Mouse (Mus musculus) gonadal fat pad, adult 2 months (tissue): Measurements from ENCODE around the gene Dnajc9. TPM values are rescaled to one million over a fixed set of nuclear protein-coding genes. Genes with fewer than 3 reads are reported as not detected.

Experiments used
- DNase-seq: peaks from one replicate; pipeline ENCODE4 v3.0.0-alpha.2; 2012; ENCODE audit warnings: low read depth
- polyA plus RNA-seq: library from polyadenylated mRNA; depleted of rRNA; stranded (reverse); fragments of >200 nt; gene quantifications from 2 replicates; pipeline ENCODE4 v1.2.3, GENCODE M21; 2012; rRNA removed

Dnajc9 gene
- polyA plus RNA-seq, 1 experiment: 8.0 TPM

DNA sequence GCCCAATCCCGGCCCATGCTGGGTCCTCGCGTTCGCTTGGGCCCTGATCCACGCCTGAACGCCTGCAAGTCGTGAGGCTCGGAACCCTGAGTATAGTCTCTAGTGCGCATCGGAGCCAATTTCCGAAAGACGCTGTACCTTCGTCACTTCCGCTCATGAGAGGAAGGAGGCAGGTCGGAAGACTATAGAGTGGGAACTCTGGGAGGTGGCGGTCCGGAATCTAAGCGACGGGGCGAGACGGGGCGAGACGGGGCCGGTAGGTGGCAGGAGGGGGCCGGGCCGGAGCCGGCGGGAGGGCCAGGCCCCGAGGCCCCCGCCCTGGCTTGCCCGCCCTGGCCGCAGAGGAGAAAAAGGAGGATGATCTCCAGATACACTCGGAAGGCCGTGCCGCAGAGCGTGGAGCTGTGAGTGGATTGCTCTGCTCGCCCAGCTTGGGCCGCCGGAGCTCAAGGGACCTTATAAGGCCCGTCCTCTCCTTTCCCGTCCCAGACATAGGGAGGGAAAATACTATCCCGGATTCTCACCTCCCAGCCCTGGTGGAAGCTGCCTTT is 40.6 kb downstream of the Dnajc9 start, which contains the start of the genes Ecd and Fam149b:
Ecd (minus strand) TSS at position 131 of the 551 bp plus-strand sequence.
Fam149b (plus strand) TSS at position 172 of the 551 bp plus-strand sequence.
- DNase-seq: peak; percentile 80

DNA sequence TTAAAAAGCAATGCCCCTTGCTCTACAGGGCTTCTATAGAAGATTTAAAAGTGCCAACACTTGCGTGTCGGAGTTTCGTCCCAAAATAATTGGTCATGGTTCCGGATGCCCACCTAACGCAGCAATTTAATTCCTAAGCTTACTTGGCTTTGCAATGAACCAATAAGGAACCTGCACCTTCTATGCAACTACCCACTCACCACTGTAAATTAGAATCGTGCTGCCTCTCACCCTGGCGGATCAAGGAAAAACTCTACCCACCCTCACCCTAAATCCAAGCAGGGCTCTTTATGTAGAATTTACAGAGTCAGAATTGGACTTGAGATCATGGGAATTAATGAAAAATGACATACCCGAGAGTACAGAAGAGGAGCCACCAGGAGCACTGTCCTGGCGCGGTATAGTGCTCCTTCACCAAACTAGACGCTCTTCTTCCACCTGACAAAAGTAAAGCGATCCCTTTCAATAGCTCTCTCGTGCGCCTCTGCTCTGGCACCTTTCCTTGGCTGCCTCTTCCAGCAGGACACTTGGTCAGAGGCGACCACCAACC is 41.2 kb downstream of the Dnajc9 start:
- peak; percentile 52 for DNase-seq

DNA sequence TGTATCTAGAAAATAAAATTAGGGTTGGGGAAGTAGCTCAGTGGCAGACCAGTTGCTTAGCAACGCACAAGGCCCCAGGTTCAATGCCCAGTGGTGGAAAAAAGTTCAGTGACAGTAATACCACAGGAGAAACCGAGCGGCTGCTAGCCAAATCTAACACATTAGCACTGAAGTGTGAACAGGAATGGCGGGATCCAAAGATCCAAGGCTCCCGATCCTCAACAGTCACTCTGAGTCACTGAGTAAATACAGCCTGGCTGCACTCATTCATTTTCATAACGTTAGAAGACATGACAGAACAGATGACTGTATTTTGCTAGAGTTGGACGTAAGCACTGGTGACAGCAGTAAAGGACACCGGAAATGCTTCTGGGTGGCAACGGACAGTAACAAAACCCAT is 42.8 kb downstream of the Dnajc9 start:
- no peak for DNase-seq

DNA sequence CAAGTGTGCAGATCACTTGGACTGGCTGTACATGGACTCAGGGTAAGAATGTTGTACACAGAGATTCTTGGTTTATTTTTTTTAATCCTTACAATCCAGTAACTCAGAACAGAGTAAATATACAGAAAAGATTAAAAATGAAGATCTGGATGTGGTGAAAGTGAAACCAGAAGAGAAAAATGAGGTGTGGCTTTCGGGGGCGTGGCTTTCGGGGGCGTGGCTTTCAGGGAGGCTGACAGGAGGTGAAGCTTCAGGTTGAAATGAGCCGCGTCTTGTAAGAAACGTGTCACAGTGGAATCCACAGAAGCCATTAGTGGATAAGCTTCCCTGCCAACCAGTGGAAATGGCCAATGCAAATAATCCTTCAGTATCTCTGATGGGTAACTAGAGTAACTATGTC is 47.8 kb downstream of the Dnajc9 start:
- DNase-seq: no peak

DNA sequence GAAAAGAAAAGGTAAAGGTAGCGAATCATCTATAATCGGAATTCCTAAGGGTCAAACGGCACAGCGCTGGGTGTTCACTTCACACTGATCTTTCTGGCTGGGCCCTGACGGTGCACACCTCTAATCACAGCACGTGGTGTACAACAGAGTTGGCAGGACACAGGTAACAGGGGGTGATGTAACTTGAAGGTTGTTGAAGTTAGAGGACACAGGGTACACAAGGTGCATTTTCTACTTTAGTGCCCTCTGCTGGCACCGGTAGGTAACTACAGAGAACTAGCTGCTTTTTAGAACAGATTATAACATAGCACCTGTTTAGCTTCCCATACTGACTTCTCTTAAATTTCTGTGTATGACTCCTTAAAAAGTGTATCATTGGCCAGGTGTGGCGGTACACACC is 48.6 kb downstream of the Dnajc9 start:
- DNase-seq: no peak

DNA sequence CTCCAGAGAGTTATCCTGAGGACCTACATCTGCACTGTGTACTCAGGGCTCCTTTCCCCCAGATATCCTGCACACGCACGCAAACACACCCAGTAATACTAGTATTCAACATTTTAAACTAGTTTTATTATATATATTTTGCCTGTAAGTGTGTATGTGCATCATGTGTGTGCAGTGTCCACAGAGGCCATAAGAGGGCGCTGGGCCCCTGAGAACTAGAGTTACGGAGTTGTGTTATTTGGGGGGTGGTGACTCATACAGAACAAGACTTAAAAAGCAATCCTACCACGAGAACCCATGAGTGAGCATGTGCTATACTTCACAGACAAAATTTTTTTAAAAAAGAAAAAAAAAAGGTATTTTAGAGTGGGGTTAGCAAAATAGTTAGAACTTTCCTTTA is 49.3 kb downstream of the Dnajc9 start:
- no peak for DNase-seq

Other genes with a start within 250 kb of the Dnajc9 start
- gene Kcnk5, start 207.1 kb downstream of the Dnajc9 start, polyA plus RNA-seq: 12.6 and 18.0 TPM in 2 replicates
- not detected in 2 replicates for gene Kcnk16, start 119.7 kb downstream of the Dnajc9 start, polyA plus RNA-seq
- gene Nudt13, start 94.2 kb downstream of the Dnajc9 start, polyA plus RNA-seq: 25.3 and 37.6 TPM in 2 replicates
- gene Ecd, start 40.8 kb downstream of the Dnajc9 start, polyA plus RNA-seq: 29.0 and 29.7 TPM in 2 replicates
- gene Fam149b, start 40.7 kb downstream of the Dnajc9 start, polyA plus RNA-seq: 34.0 and 35.1 TPM in 2 replicates
- gene Mrps16, start 4.7 kb upstream of the Dnajc9 start, polyA plus RNA-seq: 42.5 and 48.5 TPM in 2 replicates
- gene Cfap70, start 63.3 kb upstream of the Dnajc9 start, polyA plus RNA-seq: 0.78 and 0.85 TPM in 2 replicates
- gene Anxa7, start 91.2 kb upstream of the Dnajc9 start, polyA plus RNA-seq: 72.9 and 87.9 TPM in 2 replicates
- 0.57 and 0.90 TPM in 2 replicates for gene Mss51, start 108.0 kb upstream of the Dnajc9 start, polyA plus RNA-seq
- gene Ppp3cb, start 157.7 kb upstream of the Dnajc9 start, polyA plus RNA-seq: 13.9 and 16.8 TPM in 2 replicates